Mouse (Mus musculus) kidney, embryonic 14.5 days (tissue): ENCODE measurements around the gene Isg20. TPM values are rescaled to one million over a fixed set of nuclear protein-coding genes. Genes with fewer than 3 reads are reported as not detected.

ENCODE experiments used
- ATAC-seq: fragments of 200-750 bp; cut with Nextera tagmentation; 2 replicates; pipeline ENCODE4 v1.8.0; 2017; ENCODE audit warnings: moderate number of reproducible peaks, mild to moderate bottlenecking, moderate TSS enrichment, moderate library complexity; ENCODE audit not compliant: low FRiP score, low TSS enrichment
- H3K27ac ChIP-seq: fragments of 300-500 bp; sonication (generic); 2 replicates; pipeline ENCODE4 v1.5.1; 2014; ENCODE audit warnings: low read depth, mild to moderate bottlenecking, low read length, moderate library complexity, mixed read lengths
- H3K27me3 ChIP-seq: fragments of 300-500 bp; sonication (generic); 2 replicates; pipeline ENCODE4 v1.6.1; 2014; ENCODE audit warnings: mild to moderate bottlenecking, low read length; ENCODE audit not compliant: control insufficient read depth, insufficient read depth
- H3K36me3 ChIP-seq: fragments of 300-500 bp; sonication (generic); 2 replicates; pipeline ENCODE4 v1.6.1; 2014; ENCODE audit warnings: low read length, mixed read lengths; ENCODE audit not compliant: control insufficient read depth, insufficient read depth
- H3K4me1 ChIP-seq: fragments of 300-500 bp; sonication (generic); 2 replicates; pipeline ENCODE4 v1.6.1; 2014; ENCODE audit warnings: low read length, mixed read lengths; ENCODE audit not compliant: control insufficient read depth, insufficient read depth
- H3K4me2 ChIP-seq: fragments of 300-500 bp; sonication (generic); replicated peaks from 2 replicates; pipeline ENCODE4 v1.6.1; 2014; ENCODE audit warnings: low read depth, mild to moderate bottlenecking, low read length
- H3K4me3 ChIP-seq: fragments of 300-500 bp; sonication (generic); 2 replicates; pipeline ENCODE4 v1.5.1; 2014; ENCODE audit warnings: mild to moderate bottlenecking, low read length
- H3K9ac ChIP-seq: fragments of 300-500 bp; sonication (generic); 2 replicates; pipeline ENCODE4 v1.6.1; 2014; ENCODE audit warnings: low read depth, mild to moderate bottlenecking, low read length, moderate library complexity
- H3K9me3 ChIP-seq: fragments of 300-500 bp; sonication (generic); 2 replicates; pipeline ENCODE4 v1.6.1; 2016; ENCODE audit warnings: low read length; ENCODE audit not compliant: control insufficient read depth
- WGBS: fragments of 180-500 bp; shearing (Covaris S2); extraction: QIAGEN DNeasy Blood & Tissue Kit; methylation state at CpG from one replicate; pipeline ENCODE4 v1.1.7; 2014; 5-methylcytosine and 5-hydroxymethylcytosine counted together
- polyA plus RNA-seq: library from polyadenylated mRNA; unstranded; fragments of >200 nt; fragmentation: Nextera tagmentation; extraction: Ambion mirVana; gene quantifications from 2 replicates; pipeline ENCODE4 v1.2.1, GENCODE M21; 2014

The Isg20 gene
- polyA plus RNA-seq, 1 experiment from 2014 or later = 0.96 TPM

DNA sequence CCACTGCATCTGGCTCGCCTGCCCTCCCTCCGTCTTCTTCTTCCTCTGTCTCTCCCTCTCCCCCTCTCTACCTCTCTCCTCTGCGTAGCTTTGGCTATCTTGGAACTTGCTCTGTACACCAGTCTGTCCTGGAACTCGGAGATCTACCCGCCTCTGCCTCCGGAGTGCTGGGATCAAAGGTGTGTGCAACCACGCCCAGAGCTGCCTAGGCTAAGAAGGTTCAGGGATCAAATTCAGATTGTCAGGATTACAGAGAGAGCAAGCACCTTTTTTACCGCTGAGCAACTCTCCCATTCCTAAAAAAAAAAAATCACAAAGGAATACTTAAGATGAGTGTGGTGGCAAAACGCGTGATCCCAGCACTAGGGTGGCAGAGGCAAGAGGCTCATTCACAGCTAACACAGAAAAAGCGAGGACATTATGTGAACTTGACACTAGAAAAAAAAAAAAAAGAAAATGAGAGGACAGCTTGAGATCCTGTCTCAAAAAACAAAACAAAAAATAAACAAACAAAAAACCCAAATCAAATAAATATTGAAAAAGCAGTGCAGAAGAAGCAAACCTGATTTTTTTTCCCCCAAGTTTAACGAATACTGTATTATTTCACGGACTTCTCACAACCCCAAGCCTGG lies 18.1 kb upstream of the Isg20 start:
- H3K36me3 ChIP-seq = no peaks in the 10 kb centered on the region
- peak overlapping the region; percentile 39 for H3K4me2 ChIP-seq
- H3K9ac ChIP-seq = no peak overlapping the region
- H3K27ac ChIP-seq = peak overlapping the region; percentile 8; the same call in 1 of the 2 replicates
- peaks cover 4% of the 10 kb centered on the region; the same call in 1 of the 2 replicates for H3K9me3 ChIP-seq
- no peaks in the 10 kb centered on the region; the same call in 1 of the 2 replicates for H3K27me3 ChIP-seq
- ATAC-seq = no peak
- peak overlapping the region; percentile 64 for H3K4me3 ChIP-seq
- H3K4me1 ChIP-seq = peaks cover 5% of the 10 kb centered on the region; the same call in 1 of the 2 replicates
- 49% methylated on average over 13 of the region's 13 CpGs for WGBS

DNA sequence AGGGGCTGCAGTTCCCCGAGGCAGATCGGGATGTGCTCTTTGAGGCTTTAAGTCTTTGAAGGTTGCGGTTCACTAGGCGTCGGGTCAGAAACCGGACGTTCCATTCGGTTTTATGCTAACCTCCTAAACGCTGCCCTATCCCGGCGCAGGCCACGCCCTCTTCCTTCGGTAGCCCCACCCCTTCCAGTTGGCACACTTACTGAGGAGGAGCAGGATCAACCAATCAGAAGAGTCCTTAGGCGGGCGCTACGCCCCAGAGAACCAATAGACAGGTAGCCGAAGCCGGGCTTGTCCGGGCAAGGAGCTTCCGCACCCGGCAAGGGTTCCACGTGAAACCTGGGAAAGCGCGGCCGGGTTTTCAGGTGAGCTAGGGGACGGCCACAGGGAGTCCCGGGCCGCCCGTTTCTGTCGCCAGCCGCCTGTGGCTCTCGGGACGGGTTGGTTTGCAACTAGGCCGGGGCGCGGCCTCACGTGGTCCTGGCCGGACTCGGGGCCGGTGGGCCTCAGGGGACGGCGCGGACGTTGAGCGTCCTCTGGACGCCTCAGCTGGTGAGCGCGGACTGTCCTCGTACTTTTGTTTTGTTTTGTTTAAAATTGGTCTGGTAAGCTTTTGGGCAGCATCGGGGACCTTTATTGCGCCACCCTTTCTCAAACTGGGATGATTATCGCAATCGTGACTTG lies 17.4 kb upstream of the Isg20 start, which contains the start of gene Aen:
Gene Aen (plus strand): TSS at position 202 of the 681 bp plus-strand sequence.
- no peaks in the 10 kb centered on the region for H3K27me3 ChIP-seq
- peak within 1 kb of the TSS; percentile 8; the same call in 1 of the 2 replicates for H3K27ac ChIP-seq
- H3K9me3 ChIP-seq = peaks cover 4% of the 10 kb centered on the region; the same call in 1 of the 2 replicates
- no peaks in the 10 kb centered on the region for H3K36me3 ChIP-seq
- WGBS = under 1% methylated on average over 53 of the region's 53 CpGs
- ATAC-seq = peak; percentile 98
- peak within 1 kb of the TSS; percentile 59 for H3K9ac ChIP-seq
- H3K4me1 ChIP-seq = peaks cover 5% of the 10 kb centered on the region; the same call in 1 of the 2 replicates
- H3K4me2 ChIP-seq = peak within 1 kb of the TSS; percentile 75
- H3K4me3 ChIP-seq = peak within 1 kb of the TSS; percentile 64

DNA sequence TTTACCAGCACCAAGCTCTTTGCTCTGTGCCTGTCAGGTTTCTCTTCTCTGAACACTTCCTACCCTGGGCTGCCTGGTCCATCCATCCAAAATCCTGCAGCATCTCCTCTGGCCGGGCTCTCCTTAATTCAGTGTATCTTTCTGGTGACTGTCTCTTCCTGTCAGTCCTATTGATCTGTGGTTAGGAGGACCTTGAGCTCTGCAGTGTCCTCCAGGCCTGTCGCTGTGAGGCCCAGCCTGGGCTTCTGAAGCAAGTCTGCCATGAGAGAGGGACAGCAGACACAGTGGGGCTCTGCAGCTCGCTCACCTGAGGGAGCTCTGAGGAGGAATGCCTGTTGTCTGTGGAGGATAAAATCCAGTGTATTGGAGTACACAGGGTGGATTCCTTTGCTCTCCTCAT lies 15.7 kb upstream of the Isg20 start:
- no peak overlapping the region for H3K4me2 ChIP-seq
- peaks cover 5% of the 10 kb centered on the region; the same call in 1 of the 2 replicates for H3K4me1 ChIP-seq

DNA sequence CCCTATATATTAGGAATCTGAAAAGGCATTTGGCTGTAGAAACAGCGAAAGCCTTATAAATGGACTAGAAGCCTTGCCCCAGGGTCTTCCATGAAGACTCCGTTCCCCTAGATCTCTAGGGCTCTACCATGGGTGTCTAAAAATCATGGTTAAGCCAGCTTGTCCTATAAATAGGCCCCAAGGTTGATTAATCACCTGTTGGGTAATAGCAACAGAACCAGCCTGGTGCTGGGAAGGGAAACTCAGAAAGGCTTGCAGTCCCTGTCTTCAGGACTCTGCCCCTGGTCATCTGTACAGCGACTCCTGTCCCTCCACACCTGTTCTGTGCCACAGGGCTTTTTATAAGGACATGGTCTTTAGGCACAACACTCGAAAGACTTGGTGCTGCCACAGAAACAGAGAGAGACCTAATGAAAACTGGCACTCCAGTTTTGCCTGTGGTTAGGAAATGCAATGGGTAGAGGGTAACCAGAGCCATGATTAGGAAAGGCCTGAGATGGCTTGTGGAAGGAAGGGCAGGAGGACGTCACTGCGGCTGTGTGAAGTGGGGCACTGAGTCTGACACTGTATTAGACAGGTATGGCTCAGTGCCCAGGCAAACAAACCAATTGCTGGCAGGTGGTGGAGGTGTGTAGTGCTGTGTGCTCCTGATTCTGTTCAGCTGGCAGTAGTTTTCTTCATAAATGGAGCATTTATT lies 9.9 kb upstream of the Isg20 start:
- ATAC-seq = no peak
- Histone ChIP-seq H3K9ac (no peak overlapping the region), H3K27me3 (no peaks in the 10 kb centered on the region), H3K4me3 (no peak overlapping the region), H3K4me1 (no peaks in the 10 kb centered on the region), H3K4me2 (no peak overlapping the region), H3K27ac (no peak overlapping the region), H3K36me3 (peaks cover 46% of the 10 kb centered on the region), H3K9me3 (peaks cover 1% of the 10 kb centered on the region; the same call in 1 of the 2 replicates)
- WGBS = 92% methylated on average over 6 of the region's 6 CpGs

More for the DNA sequence above, 15.7 kb upstream of the Isg20 start:
- peaks cover 4% of the 10 kb centered on the region; the same call in 1 of the 2 replicates for H3K9me3 ChIP-seq
- no peak for ATAC-seq
- no peak overlapping the region for H3K9ac ChIP-seq
- H3K27me3 ChIP-seq = no peaks in the 10 kb centered on the region
- no peak overlapping the region for H3K27ac ChIP-seq
- no peak overlapping the region for H3K4me3 ChIP-seq
- peaks cover 7% of the 10 kb centered on the region; the same call in 1 of the 2 replicates for H3K36me3 ChIP-seq
- 94% methylated on average over 3 of the region's 3 CpGs for WGBS

GRCm38 (mm10) chr7:78904175-78904574 lies 9.0 kb upstream of the Isg20 start:
- no peak overlapping the region for H3K4me3 ChIP-seq
- no peaks in the 10 kb centered on the region for H3K4me1 ChIP-seq
- peaks cover 54% of the 10 kb centered on the region for H3K36me3 ChIP-seq
- no peaks in the 10 kb centered on the region for H3K27me3 ChIP-seq
- no peak overlapping the region for H3K27ac ChIP-seq
- H3K9me3 ChIP-seq = no peaks in the 10 kb centered on the region
- 85% methylated on average over 2 of the region's 2 CpGs for whole genome bisulfite sequencing
- ATAC-seq = no peak
- H3K4me2 ChIP-seq = no peak overlapping the region
- H3K9ac ChIP-seq = no peak overlapping the region

GRCm38 (mm10) chr7:78909026-78909425 lies 4.2 kb upstream of the Isg20 start:
- H3K4me1 ChIP-seq = 0 out of 2 replicates have a peak, but pooled peaks cover 11% of the 10 kb centered on the region
- H3K9me3 ChIP-seq = no peaks in the 10 kb centered on the region
- H3K27ac ChIP-seq = no peak overlapping the region
- peaks cover 38% of the 10 kb centered on the region for H3K36me3 ChIP-seq
- no peak overlapping the region for H3K9ac ChIP-seq
- no peaks in the 10 kb centered on the region for H3K27me3 ChIP-seq
- ATAC-seq = no peak
- 90% methylated on average over 6 of the region's 6 CpGs for WGBS
- H3K4me2 ChIP-seq = no peak overlapping the region
- H3K4me3 ChIP-seq = no peak overlapping the region

GRCm38 (mm10) chr7:78910336-78911098 lies 2.7 kb upstream of the Isg20 start:
- WGBS = 43% methylated on average over 6 of the region's 6 CpGs
- ATAC-seq = no peak
- 0 out of 2 replicates have a peak, but pooled peaks cover 11% of the 10 kb centered on the region for H3K4me1 ChIP-seq

GRCm38 (mm10) chr7:78911209-78911608 lies 2.0 kb upstream of the Isg20 start:
- Histone ChIP-seq H3K27me3 (no peaks in the 10 kb centered on the region), H3K4me1 (0 out of 2 replicates have a peak, but pooled peaks cover 11% of the 10 kb centered on the region), H3K4me2 (no peak overlapping the region), H3K27ac (no peak overlapping the region), H3K9ac (no peak overlapping the region), H3K36me3 (peaks cover 22% of the 10 kb centered on the region), H3K9me3 (no peaks in the 10 kb centered on the region), H3K4me3 (no peak overlapping the region)
- 93% methylated on average over 4 of the region's 4 CpGs for WGBS
- ATAC-seq = no peak

More at GRCm38 (mm10) chr7:78910336-78911098, 2.7 kb upstream of the Isg20 start:
- H3K27ac ChIP-seq = no peak overlapping the region
- no peak overlapping the region for H3K4me2 ChIP-seq
- peaks cover 29% of the 10 kb centered on the region for H3K36me3 ChIP-seq
- H3K27me3 ChIP-seq = no peaks in the 10 kb centered on the region
- no peaks in the 10 kb centered on the region for H3K9me3 ChIP-seq
- no peak overlapping the region for H3K9ac ChIP-seq
- H3K4me3 ChIP-seq = no peak overlapping the region
